8 mouse cellular contexts compared by ENCODE assay signal in genomic region chr11:116627072-116628020, GRCm38 (mm10). TPM values are rescaled to one million over a fixed set of nuclear protein-coding genes. Genes with fewer than 3 reads are reported as not detected.
DNase-seq lines count a peak whose midpoint lies in the region; ATAC-seq and TF ChIP-seq lines count a peak whose summit lies in the region.

No protein-coding gene starts in this region.

- H3K36me3 ChIP-seq in intestine, postnatal 0 days (ENCODE audit: control insufficient read depth, insufficient read depth): no peaks in the 10 kb centered on the region
- H3K36me3 ChIP-seq in intestine, embryonic 16.5 days (ENCODE audit: control insufficient read depth, insufficient read depth, low read length): no peaks in the 10 kb centered on the region
- no peaks in the 10 kb centered on the region for H3K36me3 ChIP-seq in hindbrain, embryonic 14.5 days (replicated peaks; ENCODE audit: control insufficient read depth, insufficient read depth)

- H3K27ac ChIP-seq in intestine, postnatal 0 days (ENCODE audit: low read depth, low read length): no peak overlapping the region
- H3K27ac ChIP-seq in intestine, embryonic 16.5 days (ENCODE audit: low read length): no peak overlapping the region
- H3K27ac ChIP-seq in hindbrain, embryonic 14.5 days: no peak overlapping the region

- no peak for ATAC-seq in intestine, postnatal 0 days
- ATAC-seq in intestine, embryonic 16.5 days: no peak
- ATAC-seq in hindbrain, embryonic 14.5 days (ENCODE audit: low FRiP score): no peak

- no peak overlapping the region for H3K9ac ChIP-seq in intestine, postnatal 0 days (ENCODE audit: low read depth, low read length)
- no peak overlapping the region for H3K9ac ChIP-seq in intestine, embryonic 16.5 days (ENCODE audit: low read depth, low read length)
- H3K9ac ChIP-seq in hindbrain, embryonic 14.5 days: no peak overlapping the region

- DNase-seq in 3134 (ENCODE audit: extremely low read depth, insufficient read length, low spot score): peak; percentile 56
- peak; percentile 59 for DNase-seq in CD4-positive helper T cell, adult 2 months (ENCODE audit: low read depth, low spot score)
- peak; percentile 67 for DNase-seq in induced T-regulatory cell, adult 2 months (ENCODE audit: low read depth)
- DNase-seq in Muller cell, postnatal 12 days (ENCODE audit: inconsistent ontology term): no peak
- DNase-seq in ovary, postnatal 10 days (ENCODE audit: low spot score): no peak
- DNase-seq in hindbrain, embryonic 14.5 days (ENCODE audit: low spot score): no peak

- peaks cover 5% of the 10 kb centered on the region for H3K4me1 ChIP-seq in intestine, postnatal 0 days (replicated peaks; ENCODE audit: control insufficient read depth, insufficient read depth, low read length)
- H3K4me1 ChIP-seq in intestine, embryonic 16.5 days (ENCODE audit: control insufficient read depth, insufficient read depth, low read length): peaks cover 19% of the 10 kb centered on the region
- H3K4me1 ChIP-seq in hindbrain, embryonic 14.5 days (replicated peaks; ENCODE audit: control insufficient read depth, insufficient read depth, low read length): peaks cover 11% of the 10 kb centered on the region; the same call in 1 of the 2 replicates

- TF ChIP-seq CTCF in intestine, postnatal 0 days (IDR thresholded peaks at IDR 0.05; ENCODE audit: low read depth): peak; percentile 61

- H3K4me3 ChIP-seq in intestine, postnatal 0 days (ENCODE audit: low read depth, low read length): no peak overlapping the region
- no peak overlapping the region for H3K4me3 ChIP-seq in intestine, embryonic 16.5 days (ENCODE audit: low read length)
- no peak overlapping the region for H3K4me3 ChIP-seq in hindbrain, embryonic 14.5 days (replicated peaks; ENCODE audit: low read length)

- WGBS in intestine, postnatal 0 days: 35% methylated on average over 10 of the region's 10 CpGs
- 37% methylated on average over 10 of the region's 10 CpGs for WGBS in intestine, embryonic 16.5 days
- WGBS in hindbrain, embryonic 14.5 days: 46% methylated on average over 10 of the region's 10 CpGs

- H3K9me3 ChIP-seq in intestine, postnatal 0 days (ENCODE audit: control insufficient read depth): no peaks in the 10 kb centered on the region
- H3K9me3 ChIP-seq in intestine, embryonic 16.5 days (ENCODE audit: control insufficient read depth, low read length): no peaks in the 10 kb centered on the region
- no peaks in the 10 kb centered on the region for H3K9me3 ChIP-seq in hindbrain, embryonic 14.5 days (ENCODE audit: control insufficient read depth, low read length)

- H3K4me2 ChIP-seq in intestine, postnatal 0 days (replicated peaks; ENCODE audit: low read depth): no peak overlapping the region
- H3K4me2 ChIP-seq in intestine, embryonic 16.5 days (ENCODE audit: low read depth, low read length): no peak overlapping the region
- no peak overlapping the region for H3K4me2 ChIP-seq in hindbrain, embryonic 14.5 days (replicated peaks)

- no peaks in the 10 kb centered on the region for H3K27me3 ChIP-seq in intestine, postnatal 0 days (replicated peaks; ENCODE audit: control insufficient read depth, insufficient read depth, low read length)
- no peaks in the 10 kb centered on the region for H3K27me3 ChIP-seq in intestine, embryonic 16.5 days (replicated peaks; ENCODE audit: control insufficient read depth, insufficient read depth, low read length)
- H3K27me3 ChIP-seq in hindbrain, embryonic 14.5 days (ENCODE audit: control insufficient read depth, insufficient read depth, low read length): peaks cover 23% of the 10 kb centered on the region

RNA-seq across cellular contexts. Expression of gene Rhbdf2, which starts 0.5 kb away (rescaled TPM):
- 7.6 and 8.4 TPM in 2 replicates for polyA plus RNA-seq in intestine, postnatal 0 days (2015; fragmentation: Nextera tagmentation; extraction: Ambion mirVana)
- polyA plus RNA-seq in intestine, embryonic 16.5 days (2015; fragmentation: Nextera tagmentation; extraction: Ambion mirVana): 10.8 and 11.9 TPM in 2 replicates
- 1.1 and 1.2 TPM in 2 replicates for polyA plus RNA-seq in hindbrain, embryonic 14.5 days (2014; fragmentation: Nextera tagmentation; extraction: Ambion mirVana)

RNA-seq across cellular contexts. Expression of gene Prcd, which starts 26.0 kb away (rescaled TPM):
- polyA plus RNA-seq in intestine, postnatal 0 days (2015; fragmentation: Nextera tagmentation; extraction: Ambion mirVana): 0.84 and 1.1 TPM in 2 replicates
- 1.4 and 1.9 TPM in 2 replicates for polyA plus RNA-seq in intestine, embryonic 16.5 days (2015; fragmentation: Nextera tagmentation; extraction: Ambion mirVana)
- polyA plus RNA-seq in hindbrain, embryonic 14.5 days (2014; fragmentation: Nextera tagmentation; extraction: Ambion mirVana): 2.8 and 3.5 TPM in 2 replicates

RNA-seq across cellular contexts. Expression of gene Cygb, which starts 26.8 kb away (rescaled TPM):
- polyA plus RNA-seq in intestine, postnatal 0 days (2015; fragmentation: Nextera tagmentation; extraction: Ambion mirVana): 17.5 and 20.2 TPM in 2 replicates
- polyA plus RNA-seq in intestine, embryonic 16.5 days (2015; fragmentation: Nextera tagmentation; extraction: Ambion mirVana): 12.3 and 14.4 TPM in 2 replicates
- 26.5 and 29.7 TPM in 2 replicates for polyA plus RNA-seq in hindbrain, embryonic 14.5 days (2014; fragmentation: Nextera tagmentation; extraction: Ambion mirVana)

RNA-seq across cellular contexts. Expression of gene Aanat, which starts 41.1 kb away (rescaled TPM):
- not detected in 2 replicates for polyA plus RNA-seq in intestine, postnatal 0 days (2015; fragmentation: Nextera tagmentation; extraction: Ambion mirVana)
- polyA plus RNA-seq in intestine, embryonic 16.5 days (2015; fragmentation: Nextera tagmentation; extraction: Ambion mirVana): not detected in 2 replicates
- polyA plus RNA-seq in hindbrain, embryonic 14.5 days (2014; fragmentation: Nextera tagmentation; extraction: Ambion mirVana): 0.15 TPM in 1 of 2 replicates, not detected in the other

RNA-seq across cellular contexts. Expression of gene Ube2o, which starts 46.1 kb away (rescaled TPM):
- 3.7 and 4.8 TPM in 2 replicates for polyA plus RNA-seq in intestine, postnatal 0 days (2015; fragmentation: Nextera tagmentation; extraction: Ambion mirVana)
- polyA plus RNA-seq in intestine, embryonic 16.5 days (2015; fragmentation: Nextera tagmentation; extraction: Ambion mirVana): 3.1 and 3.7 TPM in 2 replicates
- 27.5 and 28.5 TPM in 2 replicates for polyA plus RNA-seq in hindbrain, embryonic 14.5 days (2014; fragmentation: Nextera tagmentation; extraction: Ambion mirVana)

Comparison
In these comparisons a context has a peak if more than half of its experiments do, and no peak if none do; other contexts are left out.
1. DNase-seq: peak in 3134 (single experiment), CD4-positive helper T cell, adult 2 months (single experiment) and induced T-regulatory cell, adult 2 months (single experiment); none in Muller cell, postnatal 12 days (single experiment), ovary, postnatal 10 days (single experiment) and hindbrain, embryonic 14.5 days (single experiment).